Mouse (Mus musculus): ENCODE measurements around the gene Zc3hav1l. TPM values are rescaled to one million over a fixed set of nuclear protein-coding genes. Genes with fewer than 3 reads are reported as not detected.

The Zc3hav1l gene
- total RNA-seq, 2 experiments from 2014 or later: 1.6 to 2.4 TPM

GRCm38 (mm10) chr6:38238382-38238781, 60.7 kb downstream of the Zc3hav1l start:
- no peak for DNase-seq (ENCODE audit: low spot score)
- intact Hi-C loops (cut with DNase I): no loop called here

Other genes with a start within 250 kb of the Zc3hav1l start
- gene Tmem213, start 190.0 kb downstream of the Zc3hav1l start, total RNA-seq (2021): not detected
- gene Atp6v0a4, start 174.7 kb downstream of the Zc3hav1l start, total RNA-seq (2021): 1 to 10 TPM; 2.1 to 3.4 TPM
- 1 to 10 TPM; 1.2 to 1.7 TPM for gene D630045J12Rik, start 45.2 kb downstream of the Zc3hav1l start, total RNA-seq (2021)
- 10 to 100 TPM; 12.6 to 15.3 TPM for gene Zc3hav1, start 55.3 kb upstream of the Zc3hav1l start, total RNA-seq (2021)
- 1 to 10 TPM; 2.2 to 2.5 TPM for gene Ttc26, start 82.2 kb upstream of the Zc3hav1l start, total RNA-seq (2021)
- gene Ubn2, start 134.7 kb upstream of the Zc3hav1l start, total RNA-seq (2021): 10 to 100 TPM; 20.7 to 21.5 TPM
- gene Fmc1, start 234.2 kb upstream of the Zc3hav1l start, total RNA-seq (2021): 100 to 1,000 TPM; 231 to 256 TPM